Mouse (Mus musculus): ENCODE measurements around the gene Rtn2.

The Rtn2 gene

GRCm38 (mm10) chr7:19282385-19282784, at the start of gene Rtn2:
Rtn2 (plus strand) TSS chr7:19282624.
- peak; percentile 74 to 76 for DNase-seq (ENCODE audit: low spot score in 2 of 2)

GRCm38 (mm10) chr7:19234652-19235051, 47.8 kb upstream of the Rtn2 start:
- DNase-seq (ENCODE audit: low spot score in 2 of 2) = no peak

- no peak for DNase-seq (ENCODE audit: low spot score in 2 of 2)
These were observed 47.2 kb upstream of the Rtn2 start for GRCm38 (mm10) chr7:19235092-19235671.

GRCm38 (mm10) chr7:19236411-19236810, 46.0 kb upstream of the Rtn2 start:
- DNase-seq (ENCODE audit: low spot score in 2 of 2) = no peak

- no peak for DNase-seq (ENCODE audit: low spot score in 2 of 2)
These were observed 44.1 kb upstream of the Rtn2 start for GRCm38 (mm10) chr7:19238344-19238743.

GRCm38 (mm10) chr7:19239423-19239822, 43.0 kb upstream of the Rtn2 start:
- peak; percentile 82 to 89 for DNase-seq (ENCODE audit: low spot score in 2 of 2)

GRCm38 (mm10) chr7:19239986-19240385, 42.4 kb upstream of the Rtn2 start:
- no peak for DNase-seq (ENCODE audit: low spot score in 2 of 2)

GRCm38 (mm10) chr7:19240905-19241463, 41.4 kb upstream of the Rtn2 start:
- DNase-seq (ENCODE audit: low spot score in 2 of 2) = no peak

GRCm38 (mm10) chr7:19242005-19242404, 40.4 kb upstream of the Rtn2 start:
- no peak for DNase-seq (ENCODE audit: low spot score in 2 of 2)

GRCm38 (mm10) chr7:19243858-19244257, 38.6 kb upstream of the Rtn2 start:
- no peak for DNase-seq (ENCODE audit: low spot score in 2 of 2)

GRCm38 (mm10) chr7:19245083-19245482, 37.3 kb upstream of the Rtn2 start:
- DNase-seq (ENCODE audit: low spot score in 2 of 2) = no peak

- no peak for DNase-seq (ENCODE audit: low spot score in 2 of 2)
These were observed 35.6 kb upstream of the Rtn2 start for GRCm38 (mm10) chr7:19246855-19247254.

- DNase-seq (ENCODE audit: low spot score in 2 of 2) = no peak
These were observed 34.9 kb upstream of the Rtn2 start for GRCm38 (mm10) chr7:19247511-19247910.

GRCm38 (mm10) chr7:19252078-19252477, 30.3 kb upstream of the Rtn2 start:
- DNase-seq (ENCODE audit: low spot score in 2 of 2) = no peak

- DNase-seq (ENCODE audit: low spot score in 2 of 2) = no peak
These were observed 29.0 kb upstream of the Rtn2 start for GRCm38 (mm10) chr7:19253437-19253836.

GRCm38 (mm10) chr7:19255395-19255794, 27.0 kb upstream of the Rtn2 start:
- DNase-seq (ENCODE audit: low spot score in 2 of 2) = no peak

- DNase-seq (ENCODE audit: low spot score in 2 of 2) = no peak
These were observed 25.9 kb upstream of the Rtn2 start for GRCm38 (mm10) chr7:19256567-19256966.

- no peak for DNase-seq (ENCODE audit: low spot score in 2 of 2)
These were observed 24.9 kb upstream of the Rtn2 start for GRCm38 (mm10) chr7:19257390-19258022.

- DNase-seq (ENCODE audit: low spot score in 2 of 2) = no peak
These were observed 24.1 kb upstream of the Rtn2 start for GRCm38 (mm10) chr7:19258336-19258735.

- DNase-seq (ENCODE audit: low spot score in 2 of 2) = no peak
These were observed 17.3 kb upstream of the Rtn2 start for GRCm38 (mm10) chr7:19265147-19265546.

GRCm38 (mm10) chr7:19265928-19266822, 16.2 kb upstream of the Rtn2 start:
- peak; percentile 65 to 84 for DNase-seq (ENCODE audit: low spot score in 2 of 2)

GRCm38 (mm10) chr7:19267051-19267450, 15.4 kb upstream of the Rtn2 start:
- peak; percentile 20 to 22 for DNase-seq (ENCODE audit: low spot score in 2 of 2)

Measured in natural killer cell, adult 2 months (primary cell).